Mouse (Mus musculus) layer of hippocampus, adult 9-11 months (tissue): ENCODE results near the gene Gpx1.
A peak's percentile ranks its signal among the peaks of the same experiment; 100 is the strongest.

ENCODE experiments used
- DNase-seq: peaks from one replicate; pipeline ENCODE4 v3.0.0; 2022

Gpx1 gene

DNA sequence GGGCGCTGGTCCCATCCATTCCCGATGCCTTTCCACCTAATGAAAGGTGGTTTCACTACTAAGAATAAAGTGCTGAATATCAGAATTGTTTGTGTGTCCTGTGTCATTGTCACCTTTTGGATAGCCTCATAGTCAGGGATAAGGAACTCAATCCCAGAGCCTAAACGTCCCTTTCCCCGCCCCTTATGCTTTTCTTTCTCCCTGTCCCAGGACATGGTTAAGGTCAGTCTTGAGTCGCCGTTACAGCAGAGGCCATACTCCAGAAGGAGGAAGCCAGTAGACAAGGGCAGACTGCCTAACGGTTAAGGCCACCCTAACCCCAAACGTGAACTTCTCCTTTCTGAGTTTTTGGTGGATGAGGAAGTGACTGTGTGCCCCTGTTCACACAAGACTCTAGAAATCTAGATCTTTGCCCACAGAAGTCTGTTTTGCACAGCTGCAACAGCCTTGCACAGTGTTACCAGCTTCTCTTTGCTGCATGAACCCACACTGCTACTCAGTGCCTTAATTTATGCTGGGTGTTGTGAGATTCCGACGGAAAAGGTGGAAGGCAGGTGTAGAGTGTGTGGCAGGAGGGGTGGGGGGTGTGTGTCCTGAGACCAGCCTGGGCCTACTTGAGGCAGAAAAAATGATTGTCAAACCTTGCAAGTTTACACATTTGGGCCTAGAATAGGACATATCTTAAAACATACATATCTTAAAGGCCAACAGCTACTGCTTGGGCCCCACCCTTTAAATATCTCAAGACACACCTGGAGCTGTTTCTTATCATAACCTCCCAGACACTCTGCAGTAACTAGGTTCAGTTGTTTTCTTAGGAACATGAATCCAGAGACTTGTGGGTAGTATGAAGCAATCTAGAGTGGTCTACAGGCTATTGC lies 1.8 kb downstream of the Gpx1 start:
- peak; percentile 56 for DNase-seq

- DNase-seq, result no peak
These were observed 2.4 kb downstream of the Gpx1 start for GRCm38 (mm10) chr9:108341139-108341475.

DNA sequence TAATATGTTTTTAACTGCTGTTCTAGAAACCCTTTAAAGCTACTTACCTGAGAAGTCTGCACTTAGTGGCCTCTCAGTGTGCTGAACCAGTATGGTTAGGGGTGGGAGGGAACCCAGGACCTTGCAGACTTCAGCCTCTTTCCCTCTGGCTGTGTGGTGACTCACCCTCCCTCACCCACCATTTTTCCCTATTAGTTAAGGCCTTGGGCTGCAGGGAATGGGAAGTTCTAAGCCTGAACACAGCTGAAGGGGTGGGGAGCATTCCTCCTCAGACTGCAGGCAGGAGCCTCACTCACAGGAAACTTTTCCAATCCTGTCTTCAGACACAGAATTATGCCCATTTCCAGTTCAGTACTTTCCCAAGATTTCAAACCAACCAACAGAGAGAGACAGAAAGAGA lies 3.1 kb downstream of the Gpx1 start:
- no peak for DNase-seq

DNA sequence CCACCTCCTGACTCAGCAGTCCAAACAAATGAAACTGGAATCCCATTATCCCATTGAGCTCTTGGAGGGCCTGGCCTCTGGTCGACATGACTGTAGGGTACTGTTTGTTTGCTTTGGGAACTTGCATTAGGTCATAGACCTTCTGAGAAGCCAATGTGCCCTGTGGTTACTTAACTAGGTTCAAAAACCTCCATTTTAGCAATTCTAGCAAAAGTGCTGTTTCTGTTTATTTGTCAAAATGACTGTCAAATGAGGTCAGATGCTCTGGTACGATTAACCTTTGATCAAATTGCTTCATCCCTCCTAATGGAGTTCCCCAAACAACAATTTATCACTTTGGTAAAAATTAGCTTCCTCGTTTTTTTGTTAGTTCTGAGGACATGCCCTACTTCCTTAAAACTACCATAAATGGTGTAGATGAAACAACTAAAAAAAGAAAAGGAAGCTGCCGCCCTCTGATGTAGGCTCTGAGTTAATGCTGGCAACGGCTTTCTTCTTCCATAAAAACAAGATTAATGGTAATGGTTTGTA lies 3.7 kb downstream of the Gpx1 start:
- no peak for DNase-seq

- no peak for DNase-seq
These were observed 4.6 kb downstream of the Gpx1 start for GRCm38 (mm10) chr9:108343331-108343730.

DNA sequence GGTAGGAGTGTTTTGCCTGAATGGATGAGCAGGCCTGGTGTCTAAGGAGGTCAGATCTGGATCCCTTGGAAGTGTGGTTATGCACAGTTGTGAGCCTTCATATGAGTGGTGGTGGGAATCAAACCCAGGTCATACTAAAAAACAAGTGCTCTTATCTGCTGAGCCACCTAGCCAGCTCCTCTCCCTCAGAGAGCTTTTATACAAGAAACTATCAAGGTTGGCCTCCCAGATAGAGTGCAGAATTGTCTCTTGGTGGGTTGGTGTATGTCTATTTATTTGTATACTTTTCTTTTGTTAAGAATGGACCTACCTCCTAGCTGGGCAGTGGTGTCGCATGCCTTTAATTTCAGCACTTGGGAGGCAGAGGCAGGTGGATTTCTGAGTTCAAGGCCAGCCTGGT lies 5.1 kb downstream of the Gpx1 start:
- no peak for DNase-seq

GRCm38 (mm10) chr9:108344471-108344870 lies 5.8 kb downstream of the Gpx1 start:
- no peak for DNase-seq

- DNase-seq, result no peak
These were observed 8.3 kb downstream of the Gpx1 start for GRCm38 (mm10) chr9:108347024-108347423.

DNA sequence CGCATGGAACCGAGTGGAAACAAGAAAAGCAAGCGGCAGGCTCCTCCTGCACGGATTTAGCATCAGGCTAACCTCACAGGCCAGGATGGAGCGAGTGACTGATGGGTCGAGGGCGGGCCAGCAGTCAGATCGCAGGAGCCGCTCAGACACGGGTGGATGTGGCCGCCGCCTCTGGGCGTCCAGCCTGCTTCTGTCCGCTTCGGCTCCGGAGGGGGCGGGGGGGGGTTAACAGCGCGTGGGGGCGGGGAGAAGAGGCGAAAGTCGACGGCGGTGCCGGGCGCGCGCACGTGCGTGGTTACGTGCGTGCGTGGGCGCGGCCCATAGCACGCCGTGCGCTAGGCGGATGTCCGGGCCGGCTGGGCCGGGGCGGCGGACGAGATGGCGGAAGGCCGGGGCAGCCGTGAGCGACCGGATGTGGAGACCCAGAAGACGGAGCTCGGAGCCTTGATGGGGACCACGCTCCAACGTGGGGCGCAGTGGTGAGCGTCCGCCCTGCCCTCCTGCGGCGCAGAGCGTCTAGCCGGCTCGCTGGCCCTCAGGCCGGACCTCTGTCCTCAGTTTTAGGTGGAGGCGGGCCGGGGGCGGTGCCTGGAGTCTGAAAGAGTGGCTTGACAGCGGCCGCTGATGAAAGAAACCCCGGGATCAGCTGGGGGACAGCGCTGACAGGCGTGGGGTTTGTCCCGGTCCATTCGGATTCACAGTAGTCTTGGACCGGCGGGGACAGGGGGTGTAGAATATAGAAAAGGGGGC lies 9.0 kb downstream of the Gpx1 start, which contains the start of gene Usp4:
Usp4 (plus strand) TSS at position 314 of the 750 bp plus-strand sequence.
- DNase-seq, result peak; percentile 91

- DNase-seq, result no peak
These were observed 9.6 kb downstream of the Gpx1 start for GRCm38 (mm10) chr9:108348290-108348680.

- DNase-seq, result no peak
These were observed 11.0 kb downstream of the Gpx1 start for GRCm38 (mm10) chr9:108349727-108350126.

- no peak for DNase-seq
These were observed 39.5 kb downstream of the Gpx1 start for GRCm38 (mm10) chr9:108378234-108378633.

DNA sequence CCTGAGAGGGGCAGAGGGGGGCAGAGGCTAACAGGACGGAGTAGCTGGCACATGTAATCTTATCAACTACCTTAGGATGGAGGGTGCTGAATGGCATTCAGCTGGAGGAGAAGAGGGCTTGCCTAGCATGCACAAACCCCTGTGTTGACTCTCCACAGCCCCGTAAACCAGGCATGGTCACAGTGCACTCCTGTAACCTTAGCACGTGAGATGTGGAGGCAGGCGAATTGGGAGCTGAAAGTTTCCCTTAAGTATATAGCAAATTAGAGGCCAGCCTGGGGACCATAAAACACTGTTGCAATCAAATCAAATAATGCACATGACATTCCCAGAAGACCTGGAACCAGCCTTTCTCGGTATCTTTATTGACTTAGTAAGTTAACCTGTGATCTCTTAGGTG lies 40.0 kb downstream of the Gpx1 start:
- DNase-seq, result no peak

DNA sequence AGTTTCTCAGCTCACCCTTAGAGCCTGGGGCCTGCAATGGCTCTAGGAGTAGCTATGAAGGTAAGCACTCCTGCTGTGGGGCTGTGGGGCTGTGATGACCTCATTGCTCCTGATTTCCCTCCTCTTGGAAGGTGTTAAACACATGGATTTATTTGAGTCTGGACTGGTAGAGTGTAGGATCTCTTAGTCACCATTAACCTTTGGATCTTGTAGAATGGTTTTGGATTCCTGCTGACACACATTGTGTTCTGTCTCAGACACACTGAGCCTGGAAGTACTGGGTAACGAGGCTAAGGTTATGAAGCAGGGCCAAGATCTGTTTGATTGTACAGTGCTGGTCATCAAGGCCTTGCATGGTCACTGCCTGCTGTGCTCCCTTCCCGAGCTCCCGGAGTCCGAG lies 40.6 kb downstream of the Gpx1 start:
- no peak for DNase-seq

DNA sequence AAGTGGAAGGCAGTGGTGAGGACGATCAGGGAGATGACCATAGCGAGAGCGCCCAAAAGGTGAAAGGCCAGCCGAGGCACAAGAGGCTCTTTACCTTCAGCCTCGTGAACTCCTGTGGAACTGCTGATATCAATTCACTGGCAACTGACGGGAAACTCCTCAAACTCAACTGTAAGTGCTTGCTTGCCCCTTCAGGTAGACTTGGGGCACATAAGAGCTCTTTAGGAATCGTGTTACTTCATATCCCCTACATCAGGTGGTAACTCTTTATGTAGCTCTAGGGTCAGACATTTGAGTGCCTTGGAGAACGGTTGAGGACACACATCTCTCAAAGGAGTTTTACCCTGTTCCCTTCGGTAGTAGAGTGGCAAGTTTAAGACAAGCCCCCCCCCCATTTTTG lies 42.7 kb downstream of the Gpx1 start:
- DNase-seq, result no peak

GRCm38 (mm10) chr9:108385006-108385405 lies 46.3 kb downstream of the Gpx1 start:
- no peak for DNase-seq

GRCm38 (mm10) chr9:108386816-108387215 lies 48.1 kb downstream of the Gpx1 start:
- no peak for DNase-seq

GRCm38 (mm10) chr9:108388601-108389000 lies 49.9 kb downstream of the Gpx1 start:
- no peak for DNase-seq

DNA sequence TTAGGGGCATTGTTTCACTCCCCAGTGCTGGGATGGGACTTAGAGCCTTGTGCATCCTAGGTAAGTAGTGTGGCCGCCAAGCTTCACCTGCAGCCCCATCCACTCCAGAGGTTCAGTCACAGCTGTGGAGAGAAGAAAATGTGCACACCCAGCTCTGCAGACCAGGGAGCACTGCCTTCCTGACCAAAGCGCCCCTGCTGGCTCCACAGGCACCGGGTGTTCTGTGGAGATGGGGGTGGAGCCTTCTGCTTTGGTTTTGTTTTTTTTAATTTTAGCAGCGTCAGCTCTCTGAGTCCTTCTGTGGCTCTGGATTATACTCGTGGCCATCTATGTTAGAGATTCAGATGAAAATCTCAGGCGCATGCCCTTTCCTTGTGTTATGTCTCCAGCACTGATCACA lies 50.5 kb downstream of the Gpx1 start:
- peak; percentile 22 for DNase-seq
